Mouse (Mus musculus) small intestine, adult 2 months (tissue): ENCODE results near the gene Ahcyl2. TPM values are rescaled to one million over a fixed set of nuclear protein-coding genes. Genes with fewer than 3 reads are reported as not detected.

Source experiments
- H3K27ac ChIP-seq: fragments of 200-500 bp; 2 replicates; pipeline ENCODE4 v1.5.1; 2012; ENCODE audit warnings: low read depth, low read length, control low read depth, inconsistent platforms; ENCODE audit not compliant: insufficient read depth
- H3K27me3 ChIP-seq: fragments of 200-500 bp; 2 replicates; pipeline ENCODE4 v1.6.1; 2012; ENCODE audit warnings: mild to moderate bottlenecking, moderate library complexity, low read length, inconsistent platforms; ENCODE audit not compliant: control insufficient read depth, insufficient read depth
- H3K36me3 ChIP-seq: fragments of 200-500 bp; 2 replicates; pipeline ENCODE4 v1.6.1; 2012; ENCODE audit warnings: mild to moderate bottlenecking, low read length, control low read depth, inconsistent platforms; ENCODE audit not compliant: control insufficient read depth, insufficient read depth
- H3K4me1 ChIP-seq: fragments of 200-500 bp; 2 replicates; pipeline ENCODE4 v1.6.1; 2012; ENCODE audit warnings: low read length, inconsistent platforms, mixed read lengths; ENCODE audit not compliant: control insufficient read depth, insufficient read depth, insufficient read length
- H3K4me3 ChIP-seq: fragments of 200-500 bp; 2 replicates; pipeline ENCODE4 v1.5.1; 2012; ENCODE audit warnings: low read depth, mild to moderate bottlenecking, control low read depth, inconsistent platforms, low read length, moderate library complexity
- CTCF ChIP-seq: fragments of 200-500 bp; IDR thresholded peaks from 2 replicates; pipeline ENCODE4 v1.5.1; 2012; ENCODE audit warnings: low read depth, mild to moderate bottlenecking, control low read depth, inconsistent platforms, low read length, moderate library complexity, mixed read lengths; ENCODE audit not compliant: insufficient replicate concordance, insufficient read length; ENCODE audit errors: extremely low read depth
- POLR2A ChIP-seq: fragments of 200-500 bp; IDR thresholded peaks from 2 replicates; pipeline ENCODE4 v1.6.1; 2012; ENCODE audit warnings: low read depth, mild to moderate bottlenecking, control low read depth, inconsistent platforms, low read length, moderate library complexity
- WGBS: fragments of 180-500 bp; shearing (Covaris S2); methylation state at CpG from one replicate; pipeline ENCODE4 v1.1.7; 2018; 5-methylcytosine and 5-hydroxymethylcytosine counted together
- polyA plus RNA-seq: library from polyadenylated mRNA; depleted of rRNA; stranded (reverse); fragments of >200 nt; gene quantifications from 2 replicates; pipeline ENCODE4 v1.2.3, GENCODE M21; 2012; rRNA removed

Gene Ahcyl2
- polyA plus RNA-seq, 1 experiment, result 110 TPM

- H3K36me3 ChIP-seq, result no peaks in the 10 kb centered on the region
- no peak overlapping the region for H3K4me3 ChIP-seq
- TF ChIP-seq POLR2A (no peak), CTCF (no peak)
- WGBS, result 93% methylated on average over 6 of the region's 6 CpGs
- H3K4me1 ChIP-seq, result no peaks in the 10 kb centered on the region
- no peaks in the 10 kb centered on the region for H3K27me3 ChIP-seq
- H3K27ac ChIP-seq, result no peak overlapping the region
These were observed 193.3 kb downstream of the Ahcyl2 start for GRCm38 (mm10) chr6:29961081-29961480.

Other genes with a start within 250 kb of the Ahcyl2 start
- gene Irf5, start 241.4 kb upstream of the Ahcyl2 start, polyA plus RNA-seq, result 11.9 and 14.9 TPM in 2 replicates
- 6.4 and 16.9 TPM in 2 replicates for gene Tnpo3, start 158.1 kb upstream of the Ahcyl2 start, polyA plus RNA-seq
- gene Tspan33, start 73.8 kb upstream of the Ahcyl2 start, polyA plus RNA-seq, result 1.8 and 3.2 TPM in 2 replicates
- gene Smo, start 32.5 kb upstream of the Ahcyl2 start, polyA plus RNA-seq, result 11.5 and 11.9 TPM in 2 replicates
- gene Strip2, start 149.0 kb downstream of the Ahcyl2 start, polyA plus RNA-seq, result 0.41 and 0.98 TPM in 2 replicates